In the genomic region with DNA sequence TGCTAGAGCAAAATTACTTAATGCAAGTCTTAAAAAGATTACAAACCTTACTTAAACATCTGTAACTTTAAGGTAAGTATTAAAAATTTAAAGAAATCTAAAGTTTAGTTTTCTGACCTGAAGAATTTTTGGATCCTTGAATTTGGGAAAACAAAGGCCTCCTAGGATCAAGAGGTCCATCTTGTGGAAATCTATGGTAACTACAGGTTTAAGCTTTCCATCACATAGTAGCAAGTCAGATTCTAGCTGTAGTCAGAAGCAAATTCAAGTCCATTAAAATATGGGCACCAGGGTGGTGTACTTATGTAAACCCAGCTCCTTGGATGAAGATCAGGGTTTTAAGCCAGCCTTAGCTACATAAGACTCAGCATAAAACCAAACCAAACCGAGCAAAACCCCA, we compare ENCODE assay signal across 10 mouse cellular contexts.
A peak's percentile ranks its signal among the peaks of the same experiment; 100 is the strongest.
DNase-seq lines count a peak whose midpoint lies in the region; ATAC-seq and TF ChIP-seq lines count a peak whose summit lies in the region.
"Had no signal": no experiment of that assay in that cellular context is flagged by ENCODE, and none has a peak within 500 bp of the region (broad histone marks: within the 10 kb centered on the region; RNA-seq: fewer than 3 reads in every experiment).

No protein-coding gene starts in this region.

- DNase-seq in hindbrain, postnatal 0 days (ENCODE audit: low spot score): peak; percentile 70
- DNase-seq in 3T3-L1 (ENCODE audit: low read depth, low spot score) (peak; percentile 58), 416B (ENCODE audit: low read depth) (peak; percentile 11), adipocyte (ENCODE audit: low spot score) (peak; percentile 48)
- DNase-seq in thymus, postnatal 0 days (ENCODE audit: low spot score): no peak
- DNase-seq: cerebellum, postnatal 36 days; kidney, adult 8-10 months; thymus, postnatal 4 days had no signal

- WGBS in hindbrain, postnatal 0 days: 49% methylated on average over 1 of the region's 1 CpGs
- WGBS in hindbrain, embryonic 13.5 days: 37% methylated on average over 1 of the region's 1 CpGs

- H3K27me3 ChIP-seq in hindbrain, postnatal 0 days (ENCODE audit: insufficient read depth, low read length): no peaks in the 10 kb centered on the region
- peaks cover 4% of the 10 kb centered on the region; the same call in 1 of the 2 replicates for H3K27me3 ChIP-seq in hindbrain, embryonic 13.5 days

- no peaks in the 10 kb centered on the region for H3K4me1 ChIP-seq in hindbrain, postnatal 0 days (ENCODE audit: insufficient read depth, low read length)
- no peaks in the 10 kb centered on the region for H3K4me1 ChIP-seq in hindbrain, embryonic 13.5 days (replicated peaks)

- H3K4me3 ChIP-seq in hindbrain, postnatal 0 days (ENCODE audit: low read length): no peak overlapping the region
- H3K4me3 ChIP-seq in hindbrain, embryonic 13.5 days: no peak overlapping the region

- peaks cover 15% of the 10 kb centered on the region; the same call in 1 of the 2 replicates for H3K36me3 ChIP-seq in hindbrain, postnatal 0 days (ENCODE audit: insufficient read depth, low read length)
- H3K36me3 ChIP-seq in hindbrain, embryonic 13.5 days: peaks cover 16% of the 10 kb centered on the region

- H3K9me3 ChIP-seq in hindbrain, postnatal 0 days (ENCODE audit: low read length): no peaks in the 10 kb centered on the region
- no peaks in the 10 kb centered on the region for H3K9me3 ChIP-seq in hindbrain, embryonic 13.5 days

- H3K4me2 ChIP-seq in hindbrain, postnatal 0 days (ENCODE audit: low read depth, low read length): no peak overlapping the region
- no peak overlapping the region for H3K4me2 ChIP-seq in hindbrain, embryonic 13.5 days

- no peak overlapping the region for H3K9ac ChIP-seq in hindbrain, postnatal 0 days (replicated peaks; ENCODE audit: low read length)
- no peak overlapping the region for H3K9ac ChIP-seq in hindbrain, embryonic 13.5 days

- peak; percentile 80 for TF ChIP-seq CTCF in hindbrain, postnatal 0 days (IDR thresholded peaks at IDR 0.05; ENCODE audit: low read depth)

- ATAC-seq in hindbrain, postnatal 0 days: no peak
- ATAC-seq in hindbrain, embryonic 13.5 days (ENCODE audit: low FRiP score): no peak
- ATAC-seq in megakaryocyte-erythroid progenitor cell, adult 5-6 weeks (replicated peaks; ENCODE audit: low FRiP score, low TSS enrichment, poor library complexity, severe bottlenecking): no peak

- no peak overlapping the region for H3K27ac ChIP-seq in hindbrain, postnatal 0 days
- no peak overlapping the region for H3K27ac ChIP-seq in hindbrain, embryonic 13.5 days
